8 mouse cellular contexts compared by ENCODE assay signal in the genomic region with DNA sequence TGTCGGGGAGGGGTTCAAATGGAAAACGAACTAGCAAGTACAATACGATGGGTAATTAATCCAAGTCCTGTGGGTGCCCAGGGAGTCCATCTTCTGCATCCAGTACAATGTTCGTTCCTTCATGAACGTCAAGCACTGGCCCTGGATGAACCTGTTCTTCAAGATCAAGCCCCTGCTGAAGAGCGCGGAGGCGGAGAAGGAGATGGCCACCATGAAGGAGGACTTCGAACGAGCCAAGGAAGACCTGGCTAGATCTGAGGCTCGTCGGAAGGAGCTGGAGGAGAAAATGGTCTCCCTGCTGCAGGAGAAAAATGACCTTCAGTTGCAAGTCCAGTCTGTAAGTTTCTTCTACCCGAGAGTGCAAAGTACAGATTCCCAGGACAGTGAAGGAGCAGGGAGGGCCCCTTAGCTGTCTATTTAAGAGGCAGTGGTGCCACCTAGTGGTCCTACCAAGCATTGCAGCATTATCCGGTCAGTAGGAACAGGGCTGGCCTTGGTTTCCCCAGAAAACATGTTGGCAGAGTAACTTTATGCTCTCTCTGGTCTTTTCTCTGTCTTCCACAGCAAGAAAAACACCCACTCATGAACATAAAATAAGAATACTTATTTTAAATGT. TPM values are rescaled to one million over a fixed set of nuclear protein-coding genes. Genes with fewer than 3 reads are reported as not detected.
DNase-seq lines count a peak whose midpoint lies in the region; ATAC-seq and TF ChIP-seq lines count a peak whose summit lies in the region.

No protein-coding gene starts in this region.

- no peak overlapping the region for H3K4me3 ChIP-seq in liver, embryonic 12.5 days
- peak overlapping the region; percentile 3; the same call in 1 of the 2 replicates for H3K4me3 ChIP-seq in intestine, embryonic 16.5 days (ENCODE audit: low read length)
- H3K4me3 ChIP-seq in midbrain, postnatal 0 days (ENCODE audit: low read depth, low read length) = no peak overlapping the region

- peak; percentile 91 for TF ChIP-seq CTCF in midbrain, postnatal 0 days (IDR thresholded peaks at IDR 0.05)

- no peaks in the 10 kb centered on the region for H3K4me1 ChIP-seq in liver, embryonic 12.5 days
- no peaks in the 10 kb centered on the region for H3K4me1 ChIP-seq in intestine, embryonic 16.5 days (ENCODE audit: control insufficient read depth, insufficient read depth, low read length)
- no peaks in the 10 kb centered on the region for H3K4me1 ChIP-seq in midbrain, postnatal 0 days (ENCODE audit: insufficient read depth, low read length)

- 45% methylated on average over 14 of the region's 14 CpGs for WGBS in liver, embryonic 12.5 days (ENCODE audit: insufficient replicate concordance)
- WGBS in intestine, embryonic 16.5 days = 46% methylated on average over 14 of the region's 14 CpGs
- WGBS in midbrain, postnatal 0 days = 60% methylated on average over 14 of the region's 14 CpGs

- H3K9me3 ChIP-seq in liver, embryonic 12.5 days (replicated peaks) = no peaks in the 10 kb centered on the region
- H3K9me3 ChIP-seq in intestine, embryonic 16.5 days (ENCODE audit: control insufficient read depth, low read length) = no peaks in the 10 kb centered on the region
- no peaks in the 10 kb centered on the region for H3K9me3 ChIP-seq in midbrain, postnatal 0 days (ENCODE audit: low read length)

- ATAC-seq in liver, embryonic 12.5 days = no peak
- peak; percentile 60; the same call in 1 of the 2 replicates for ATAC-seq in common myeloid progenitor, adult 5-6 weeks (replicated peaks; ENCODE audit: low read depth, poor library complexity, severe bottlenecking)
- ATAC-seq in intestine, embryonic 16.5 days = peak; percentile 81
- ATAC-seq in midbrain, postnatal 0 days (ENCODE audit: low FRiP score) = no peak

- DNase-seq in liver = peak; percentile 69
- peak; percentile 50 to 63 for DNase-seq in gastrocnemius, adult 8-10 months (ENCODE audit: low spot score in 2 of 2)
- peak; percentile 15 to 90 for DNase-seq in left cerebral cortex, adult 9 months (ENCODE audit: low spot score in 2 of 2)
- peak; percentile 86 for DNase-seq in midbrain, postnatal 0 days (ENCODE audit: low spot score)
- DNase-seq in spleen, postnatal 4 days (ENCODE audit: low spot score in 2 of 2) = peak; percentile 36 to 77

- H3K36me3 ChIP-seq in liver, embryonic 12.5 days = no peaks in the 10 kb centered on the region
- H3K36me3 ChIP-seq in intestine, embryonic 16.5 days (ENCODE audit: control insufficient read depth, insufficient read depth, low read length) = no peaks in the 10 kb centered on the region
- no peaks in the 10 kb centered on the region for H3K36me3 ChIP-seq in midbrain, postnatal 0 days (ENCODE audit: insufficient read depth, low read length)

- H3K27ac ChIP-seq in liver, embryonic 12.5 days = no peak overlapping the region
- H3K27ac ChIP-seq in intestine, embryonic 16.5 days (ENCODE audit: low read length) = no peak overlapping the region
- no peak overlapping the region for H3K27ac ChIP-seq in midbrain, postnatal 0 days (ENCODE audit: low read depth, low read length)

- no peak overlapping the region for H3K4me2 ChIP-seq in liver, embryonic 12.5 days
- H3K4me2 ChIP-seq in intestine, embryonic 16.5 days (ENCODE audit: low read depth, low read length) = 0 out of 2 replicates have a peak overlapping the region, but pooled peaks have one; percentile 11
- no peak overlapping the region for H3K4me2 ChIP-seq in midbrain, postnatal 0 days (ENCODE audit: low read depth, low read length, poor library complexity, severe bottlenecking)

- H3K27me3 ChIP-seq in liver, embryonic 12.5 days (replicated peaks) = no peaks in the 10 kb centered on the region
- no peaks in the 10 kb centered on the region; the same call in 1 of the 2 replicates for H3K27me3 ChIP-seq in intestine, embryonic 16.5 days (replicated peaks; ENCODE audit: control insufficient read depth, insufficient read depth, low read length)
- H3K27me3 ChIP-seq in midbrain, postnatal 0 days (ENCODE audit: insufficient read depth, low read length) = peaks cover 3% of the 10 kb centered on the region; the same call in 1 of the 2 replicates

- no peak overlapping the region for H3K9ac ChIP-seq in liver, embryonic 12.5 days
- no peak overlapping the region for H3K9ac ChIP-seq in intestine, embryonic 16.5 days (ENCODE audit: low read depth, low read length)
- H3K9ac ChIP-seq in midbrain, postnatal 0 days (replicated peaks; ENCODE audit: low read length, poor library complexity, severe bottlenecking) = no peak overlapping the region

RNA-seq across cellular contexts. Expression of gene Myh13, which starts 28.8 kb away (rescaled TPM):
- 0.10 TPM in 1 of 2 replicates, not detected in the other for polyA plus RNA-seq in liver, embryonic 12.5 days (2016; fragmentation: Nextera tagmentation; extraction: Ambion mirVana)
- not detected in 2 replicates for total RNA-seq in common myeloid progenitor, adult 5-6 weeks (2017)
- total RNA-seq in gastrocnemius, adult 8-10 months (2022) = 1 to 10 TPM; 2.0 to 3.4 (median 2.8) TPM
- polyA plus RNA-seq in intestine, embryonic 16.5 days (2015; fragmentation: Nextera tagmentation; extraction: Ambion mirVana) = not detected in 2 replicates
- total RNA-seq in midbrain, postnatal 0 days (2014; rRNA removed) = 0.11 and 0.52 TPM in 2 replicates
- polyA plus RNA-seq in midbrain, postnatal 0 days (2015; fragmentation: Nextera tagmentation; extraction: Ambion mirVana) = 0.20 and 0.23 TPM in 2 replicates

Comparison
In these comparisons a context has a peak if more than half of its experiments do, and no peak if none do; other contexts are left out.
1. ATAC-seq: peak in common myeloid progenitor, adult 5-6 weeks (single experiment) and intestine, embryonic 16.5 days (single experiment); none in liver, embryonic 12.5 days (single experiment) and midbrain, postnatal 0 days (single experiment).
2. Peak in every context shown above with its lines, with median percentiles within 50 percentile points of each other: DNase-seq.